Mouse (Mus musculus) lung, embryonic 15.5 days (tissue): Measurements from ENCODE around the gene Pcyt1b. TPM values are rescaled to one million over a fixed set of nuclear protein-coding genes. Genes with fewer than 3 reads are reported as not detected.

Source experiments
- ATAC-seq: fragments of 200-750 bp; cut with Nextera tagmentation; 2 replicates; pipeline ENCODE4 v1.8.0; 2017; ENCODE audit warnings: moderate number of reproducible peaks, borderline replicate concordance; ENCODE audit not compliant: low FRiP score, low TSS enrichment; ENCODE audit errors: extremely low read depth
- H3K27ac ChIP-seq: fragments of 300-500 bp; sonication (generic); 2 replicates; pipeline ENCODE4 v1.5.1; 2015; ENCODE audit warnings: moderate library complexity, mild to moderate bottlenecking, inconsistent platforms
- H3K27me3 ChIP-seq: fragments of 300-500 bp; sonication (generic); 2 replicates; pipeline ENCODE4 v1.6.1; 2015; ENCODE audit warnings: inconsistent platforms
- H3K36me3 ChIP-seq: fragments of 300-500 bp; sonication (generic); 2 replicates; pipeline ENCODE4 v1.6.1; 2015; ENCODE audit warnings: inconsistent platforms
- H3K4me1 ChIP-seq: fragments of 300-500 bp; sonication (generic); 2 replicates; pipeline ENCODE4 v1.6.1; 2015; ENCODE audit warnings: inconsistent platforms
- H3K4me2 ChIP-seq: fragments of 300-500 bp; sonication (generic); 2 replicates; pipeline ENCODE4 v1.6.1; 2015; ENCODE audit warnings: inconsistent platforms, mild to moderate bottlenecking, moderate library complexity
- H3K4me3 ChIP-seq: fragments of 300-500 bp; sonication (generic); 2 replicates; pipeline ENCODE4 v1.5.1; 2015; ENCODE audit warnings: mild to moderate bottlenecking, inconsistent platforms
- H3K9ac ChIP-seq: fragments of 300-500 bp; sonication (generic); 2 replicates; pipeline ENCODE4 v1.6.1; 2015; ENCODE audit warnings: inconsistent platforms
- H3K9me3 ChIP-seq: fragments of 300-500 bp; sonication (generic); 2 replicates; pipeline ENCODE4 v1.6.1; 2016; ENCODE audit warnings: inconsistent platforms
- WGBS: fragments of 180-500 bp; shearing (Covaris S2); methylation state at CpG from one replicate; pipeline ENCODE4 v1.1.7; 2015; 5-methylcytosine and 5-hydroxymethylcytosine counted together
- polyA plus RNA-seq: library from polyadenylated mRNA; unstranded; fragments of >200 nt; fragmentation: Nextera tagmentation; extraction: Ambion mirVana; gene quantifications from 2 replicates; pipeline ENCODE4 v1.2.1, GENCODE M21; 2015

The Pcyt1b gene
- 1.3 and 1.7 TPM in 2 replicates for polyA plus RNA-seq

DNA sequence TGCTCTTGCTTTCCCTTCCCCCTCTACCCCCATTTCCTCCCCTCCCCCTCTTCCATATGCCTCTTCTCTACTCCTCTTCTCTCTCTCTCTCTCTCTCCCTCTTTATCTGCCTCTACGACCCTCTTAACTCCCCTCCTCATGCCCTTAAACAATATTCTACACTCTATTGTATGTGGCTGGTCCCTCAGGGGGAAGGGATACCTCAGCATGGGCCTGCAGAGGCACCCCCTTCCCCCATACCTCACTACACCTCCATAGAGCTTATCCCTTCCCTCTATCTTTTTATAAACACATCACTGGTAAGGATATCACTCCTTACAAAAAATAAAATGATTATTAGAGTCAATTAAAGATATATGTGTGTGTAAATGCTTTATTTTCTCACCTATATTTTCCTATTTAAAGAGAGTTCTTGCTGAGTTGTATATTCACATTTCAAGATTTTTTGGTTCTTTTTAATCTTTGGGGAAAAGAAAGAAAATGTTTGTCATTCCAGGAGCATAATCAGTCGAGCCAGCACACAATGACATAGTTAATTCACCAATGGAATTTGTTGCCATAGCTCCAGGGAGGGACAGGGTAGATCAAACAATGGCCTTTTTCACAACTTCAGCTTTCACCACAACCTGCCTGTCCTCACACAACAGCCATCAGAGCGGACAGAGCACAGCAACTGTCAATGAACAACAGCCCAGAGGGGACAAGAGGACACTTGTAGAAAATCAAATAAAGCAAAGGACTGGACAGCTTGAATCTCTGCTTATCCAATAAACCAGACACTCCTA lies at the start of gene Pcyt1b:
Gene Pcyt1b, plus strand, starts transcription at position 646 of the 785 bp plus-strand sequence.
- no peak within 1 kb of the TSS for H3K4me3 ChIP-seq
- H3K9ac ChIP-seq, result no peak within 1 kb of the TSS
- H3K4me2 ChIP-seq, result no peak within 1 kb of the TSS
- 20% methylated on average over 3 of the region's 3 CpGs for WGBS
- no peak within 1 kb of the TSS for H3K27ac ChIP-seq
- no peaks in the 10 kb centered on the region for H3K27me3 ChIP-seq
- ATAC-seq, result no peak
- H3K9me3 ChIP-seq, result no peaks in the 10 kb centered on the region
- no peaks in the 10 kb centered on the region for H3K36me3 ChIP-seq
- no peaks in the 10 kb centered on the region for H3K4me1 ChIP-seq

GRCm38 (mm10) chrX:93630256-93630655 lies 24.4 kb upstream of the Pcyt1b start:
- ATAC-seq, result no peak
- Histone ChIP-seq H3K27ac (no peak overlapping the region), H3K4me1 (no peaks in the 10 kb centered on the region), H3K4me2 (peak overlapping the region; percentile 59), H3K9me3 (no peaks in the 10 kb centered on the region), H3K4me3 (no peak overlapping the region), H3K36me3 (no peaks in the 10 kb centered on the region), H3K27me3 (no peaks in the 10 kb centered on the region), H3K9ac (no peak overlapping the region)
- 74% methylated on average over 1 of the region's 1 CpGs for WGBS

DNA sequence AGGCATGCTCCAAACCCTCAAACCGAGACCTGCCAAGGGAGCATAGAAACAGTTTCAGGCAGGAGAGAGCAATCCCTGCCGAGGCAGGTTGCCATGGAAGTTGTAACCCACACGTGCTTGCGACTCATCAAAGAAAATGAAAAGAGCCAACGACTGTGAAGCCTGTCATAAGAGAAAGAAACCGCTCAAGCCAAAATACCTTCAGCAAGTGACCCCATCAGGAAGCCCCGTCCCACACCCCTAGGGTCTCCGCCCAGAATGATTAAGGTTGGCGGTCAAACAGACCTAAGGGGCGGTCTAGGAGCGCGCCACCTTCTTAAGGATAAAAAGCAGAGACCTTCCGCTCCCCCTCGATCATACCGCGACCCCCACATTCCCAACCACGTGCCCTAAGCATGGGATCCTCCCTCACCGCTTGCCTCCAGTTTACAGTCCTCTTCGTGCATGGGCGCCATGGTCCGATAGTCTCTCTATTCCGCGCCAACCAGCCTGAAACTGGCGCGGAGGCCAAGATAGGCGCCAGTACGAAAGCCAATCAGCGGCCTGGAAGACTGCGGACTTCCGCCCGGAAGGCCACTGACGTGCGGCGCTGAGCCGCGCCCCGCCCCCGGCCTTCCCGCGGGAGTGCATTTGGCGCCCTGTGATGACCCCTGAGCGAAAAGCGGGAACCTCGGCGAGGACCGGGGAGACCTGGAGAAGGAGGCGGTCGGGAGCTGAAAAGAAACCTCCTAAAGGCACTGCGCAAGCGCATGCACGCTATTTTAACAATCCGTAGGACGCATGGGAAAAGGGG lies 22.8 kb upstream of the Pcyt1b start, which contains the start of gene Pola1:
Gene Pola1, minus strand, starts transcription at position 499 of the 793 bp plus-strand sequence.
- 18% methylated on average over 53 of the region's 53 CpGs for whole genome bisulfite sequencing
- no peaks in the 10 kb centered on the region for H3K9me3 ChIP-seq
- peak within 1 kb of the TSS; percentile 53 for H3K9ac ChIP-seq
- peak; percentile 99 for ATAC-seq
- H3K4me1 ChIP-seq, result no peaks in the 10 kb centered on the region
- H3K36me3 ChIP-seq, result no peaks in the 10 kb centered on the region
- H3K27me3 ChIP-seq, result no peaks in the 10 kb centered on the region
- H3K4me2 ChIP-seq, result peak within 1 kb of the TSS; percentile 59
- peak within 1 kb of the TSS; percentile 56 for H3K4me3 ChIP-seq
- peak within 1 kb of the TSS; percentile 47 for H3K27ac ChIP-seq

GRCm38 (mm10) chrX:93634861-93635375 lies 19.7 kb upstream of the Pcyt1b start:
- Histone ChIP-seq H3K9me3 (no peaks in the 10 kb centered on the region), H3K4me2 (no peak overlapping the region), H3K4me1 (no peaks in the 10 kb centered on the region), H3K27me3 (no peaks in the 10 kb centered on the region), H3K36me3 (no peaks in the 10 kb centered on the region), H3K9ac (no peak overlapping the region), H3K27ac (no peak overlapping the region), H3K4me3 (no peak overlapping the region)
- WGBS, result 85% methylated on average over 2 of the region's 2 CpGs
- ATAC-seq, result no peak

DNA sequence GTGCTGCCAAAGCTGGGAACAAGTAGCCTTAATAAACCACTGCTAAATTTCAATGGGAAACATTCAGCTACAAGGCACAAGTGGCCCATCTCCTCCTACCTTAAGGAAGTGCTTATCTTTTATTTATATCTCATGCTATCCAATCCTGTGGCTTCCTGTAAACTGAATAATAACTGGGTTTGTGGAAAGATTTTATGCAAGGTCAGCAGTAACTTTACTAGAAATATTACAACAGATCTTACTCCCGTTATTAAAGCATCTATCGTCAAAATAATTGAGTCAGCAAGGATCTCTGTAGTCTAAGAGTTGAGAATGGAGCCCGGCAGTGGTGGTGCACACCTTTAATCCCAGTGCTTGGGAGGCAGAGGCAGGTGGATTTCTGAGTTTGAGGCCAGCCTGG lies 11.1 kb upstream of the Pcyt1b start:
- Histone ChIP-seq H3K27ac (no peak overlapping the region), H3K9me3 (no peaks in the 10 kb centered on the region), H3K27me3 (no peaks in the 10 kb centered on the region), H3K9ac (no peak overlapping the region), H3K4me3 (no peak overlapping the region), H3K4me2 (no peak overlapping the region), H3K4me1 (no peaks in the 10 kb centered on the region), H3K36me3 (no peaks in the 10 kb centered on the region)
- 82% methylated on average over 3 of the region's 3 CpGs for WGBS
- no peak for ATAC-seq

GRCm38 (mm10) chrX:93644022-93644421 lies 10.6 kb upstream of the Pcyt1b start:
- no peak overlapping the region for H3K4me2 ChIP-seq

DNA sequence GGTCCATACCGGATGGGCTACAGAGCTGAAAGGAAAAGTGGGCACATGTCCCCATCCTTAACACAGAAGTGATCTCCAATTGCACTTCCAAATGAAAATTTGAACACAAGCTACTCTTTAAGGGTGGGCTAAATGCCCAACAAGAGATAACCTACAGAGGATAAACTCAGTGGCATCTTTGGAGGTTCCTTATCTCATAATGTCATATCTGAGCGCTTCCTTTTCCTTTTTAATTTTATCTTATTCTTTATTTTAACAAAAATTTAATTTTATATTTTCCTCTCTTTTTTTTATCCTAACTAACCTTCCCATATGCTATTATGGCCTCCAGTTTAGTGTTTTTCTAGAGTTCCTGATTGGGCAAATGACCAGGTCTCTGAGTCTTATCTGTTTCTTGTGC lies 3.9 kb upstream of the Pcyt1b start:
- no peak for ATAC-seq
- no peaks in the 10 kb centered on the region for H3K9me3 ChIP-seq
- H3K9ac ChIP-seq, result no peak overlapping the region
- no peak overlapping the region for H3K27ac ChIP-seq
- no peaks in the 10 kb centered on the region for H3K36me3 ChIP-seq
- H3K27me3 ChIP-seq, result no peaks in the 10 kb centered on the region
- 82% methylated on average over 2 of the region's 2 CpGs for WGBS
- no peak overlapping the region for H3K4me2 ChIP-seq
- no peaks in the 10 kb centered on the region for H3K4me1 ChIP-seq
- H3K4me3 ChIP-seq, result no peak overlapping the region

More at GRCm38 (mm10) chrX:93644022-93644421, 10.6 kb upstream of the Pcyt1b start:
- H3K9me3 ChIP-seq, result no peaks in the 10 kb centered on the region
- no peaks in the 10 kb centered on the region for H3K27me3 ChIP-seq
- no peaks in the 10 kb centered on the region for H3K4me1 ChIP-seq
- no peak overlapping the region for H3K4me3 ChIP-seq
- H3K27ac ChIP-seq, result no peak overlapping the region
- H3K9ac ChIP-seq, result no peak overlapping the region
- no peaks in the 10 kb centered on the region for H3K36me3 ChIP-seq
- ATAC-seq, result no peak

DNA sequence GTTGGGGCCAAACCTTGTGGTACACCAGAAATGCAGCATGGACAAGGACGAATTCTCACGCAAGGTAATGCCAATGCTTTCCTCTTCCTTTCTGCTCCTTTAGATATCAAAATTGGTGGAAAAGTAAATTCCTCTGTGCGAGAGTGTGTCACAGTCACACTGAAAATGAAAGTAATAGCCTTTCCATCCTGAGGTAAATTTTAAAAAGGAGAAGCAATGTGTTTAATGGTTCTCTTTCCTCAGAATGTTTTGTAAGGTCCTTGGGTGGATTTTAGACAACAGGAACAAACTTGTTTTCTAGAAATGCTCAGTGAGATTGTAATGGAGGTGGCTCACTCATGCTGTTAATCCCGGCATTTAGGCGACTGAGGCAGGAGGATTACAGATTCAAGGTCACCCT lies 490 bp downstream of the Pcyt1b start:
- Histone ChIP-seq H3K4me2 (no peak overlapping the region), H3K27me3 (no peaks in the 10 kb centered on the region), H3K27ac (no peak overlapping the region), H3K9ac (no peak overlapping the region), H3K4me1 (no peaks in the 10 kb centered on the region), H3K9me3 (no peaks in the 10 kb centered on the region), H3K4me3 (no peak overlapping the region), H3K36me3 (no peaks in the 10 kb centered on the region)
- WGBS, result 78% methylated on average over 5 of the region's 5 CpGs
- no peak for ATAC-seq

GRCm38 (mm10) chrX:93663919-93664586 lies 9.4 kb downstream of the Pcyt1b start:
- H3K36me3 ChIP-seq, result no peaks in the 10 kb centered on the region
- H3K9ac ChIP-seq, result no peak overlapping the region
- no peak overlapping the region for H3K4me2 ChIP-seq
- ATAC-seq, result no peak
- H3K27me3 ChIP-seq, result no peaks in the 10 kb centered on the region
- no peaks in the 10 kb centered on the region for H3K9me3 ChIP-seq
- no peak overlapping the region for H3K4me3 ChIP-seq
- no peak overlapping the region for H3K27ac ChIP-seq
- WGBS, result 77% methylated on average over 5 of the region's 5 CpGs
- no peaks in the 10 kb centered on the region for H3K4me1 ChIP-seq

DNA sequence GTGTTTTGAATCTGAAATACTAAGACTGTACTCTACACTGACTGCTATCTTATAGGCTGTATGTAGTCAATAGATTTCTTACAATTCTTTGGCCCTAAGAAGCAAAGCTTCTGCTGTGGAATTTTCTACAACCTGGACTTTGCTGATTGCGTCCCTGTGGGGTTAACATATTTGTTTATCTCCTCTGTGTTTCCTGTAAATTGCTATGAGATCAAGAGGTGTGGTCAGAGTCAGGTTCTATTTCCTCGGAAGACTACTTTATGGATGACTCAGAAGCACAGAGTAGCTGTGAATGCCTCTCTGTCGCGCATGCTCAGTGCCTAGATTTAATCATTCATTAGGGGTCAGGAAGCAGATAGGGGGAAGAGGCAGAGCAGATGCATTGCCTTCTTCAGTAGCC lies 10.1 kb downstream of the Pcyt1b start:
- H3K36me3 ChIP-seq, result no peaks in the 10 kb centered on the region
- no peak overlapping the region for H3K9ac ChIP-seq
- H3K9me3 ChIP-seq, result no peaks in the 10 kb centered on the region
- ATAC-seq, result no peak
- no peaks in the 10 kb centered on the region for H3K27me3 ChIP-seq
- no peak overlapping the region for H3K27ac ChIP-seq
- no peak overlapping the region for H3K4me3 ChIP-seq
- no peak overlapping the region for H3K4me2 ChIP-seq
- WGBS, result 55% methylated on average over 4 of the region's 4 CpGs
- no peaks in the 10 kb centered on the region for H3K4me1 ChIP-seq

GRCm38 (mm10) chrX:93674432-93674831 lies 19.8 kb downstream of the Pcyt1b start:
- no peak overlapping the region for H3K27ac ChIP-seq

More at GRCm38 (mm10) chrX:93674432-93674831, 19.8 kb downstream of the Pcyt1b start:
- Histone ChIP-seq H3K27me3 (peaks cover 7% of the 10 kb centered on the region; the same call in 1 of the 2 replicates), H3K4me2 (peak overlapping the region; percentile 56), H3K9ac (no peak overlapping the region), H3K4me1 (no peaks in the 10 kb centered on the region), H3K9me3 (no peaks in the 10 kb centered on the region), H3K4me3 (no peak overlapping the region), H3K36me3 (no peaks in the 10 kb centered on the region)
- 29% methylated on average over 3 of the region's 3 CpGs for WGBS
- ATAC-seq, result no peak
